ENCODE assay signal across 8 mouse cellular contexts in genomic region chr5:44101231-44102110, GRCm38 (mm10). TPM values are rescaled to one million over a fixed set of nuclear protein-coding genes. Genes with fewer than 3 reads are reported as not detected.
DNase-seq lines count a peak whose midpoint lies in the region; ATAC-seq and TF ChIP-seq lines count a peak whose summit lies in the region.

Gene Prom1 (minus strand): TSS chr5:44102032.

- intact Hi-C loops in left cerebral cortex, adult 2 months (cut with DNase I), result no loop called here
- intact Hi-C loops in left cerebral cortex, postnatal 4 days (cut with DNase I), result no loop called here

- H3K27ac ChIP-seq in left cerebral cortex, adult 2 months, result peak within 1 kb of the TSS; percentile 32; the same call in 1 of the 2 replicates
- peak within 1 kb of the TSS; percentile 80 for H3K27ac ChIP-seq in forebrain, embryonic 14.5 days (ENCODE audit: low read depth, low read length)
- H3K27ac ChIP-seq in hindbrain, embryonic 15.5 days (replicated peaks), result peak within 1 kb of the TSS; percentile 73
- H3K27ac ChIP-seq in midbrain, embryonic 10.5 days (replicated peaks), result peak within 1 kb of the TSS; percentile 99

- no peaks in the 10 kb centered on the region for H3K27me3 ChIP-seq in forebrain, embryonic 14.5 days (replicated peaks; ENCODE audit: control insufficient read depth, insufficient read depth, low read length)
- H3K27me3 ChIP-seq in hindbrain, embryonic 15.5 days, result no peaks in the 10 kb centered on the region
- H3K27me3 ChIP-seq in midbrain, embryonic 10.5 days (ENCODE audit: low read depth, poor library complexity, severe bottlenecking), result 0 out of 2 replicates have a peak, but pooled peaks cover 9% of the 10 kb centered on the region

- H3K4me3 ChIP-seq in left cerebral cortex, adult 2 months, result peak within 1 kb of the TSS; percentile 61
- peak within 1 kb of the TSS; percentile 78 for H3K4me3 ChIP-seq in forebrain, embryonic 14.5 days (ENCODE audit: low read depth, low read length)
- H3K4me3 ChIP-seq in hindbrain, embryonic 15.5 days, result peak within 1 kb of the TSS; percentile 62
- H3K4me3 ChIP-seq in midbrain, embryonic 10.5 days, result peak within 1 kb of the TSS; percentile 89

- peak in 1 of 2 experiments; percentile 9 for DNase-seq in left cerebral cortex, adult 2 months (ENCODE audit: extremely low spot score in 1 of 2, low spot score in 2 of 2)
- no peak for DNase-seq in left cerebral cortex, adult 9 months (ENCODE audit: low spot score in 2 of 2)
- peak; percentile 68 for DNase-seq in cerebellum, adult 11-12 months
- DNase-seq in forebrain, embryonic 14.5 days (ENCODE audit: low spot score), result peak; percentile 75
- peak; percentile 23 for DNase-seq in left cerebral cortex, postnatal 4 days
- DNase-seq in midbrain, embryonic 10.5 days (ENCODE audit: low spot score), result peak; percentile 80
- peak; percentile 24 for DNase-seq in urinary bladder, postnatal 14 days (ENCODE audit: low spot score)

- peaks cover 13% of the 10 kb centered on the region for H3K4me1 ChIP-seq in forebrain, embryonic 14.5 days (ENCODE audit: control insufficient read depth, insufficient read depth, low read length)
- H3K4me1 ChIP-seq in hindbrain, embryonic 15.5 days (replicated peaks), result peaks cover 14% of the 10 kb centered on the region
- peaks cover 69% of the 10 kb centered on the region for H3K4me1 ChIP-seq in midbrain, embryonic 10.5 days

- H3K9me3 ChIP-seq in forebrain, embryonic 14.5 days (replicated peaks; ENCODE audit: control insufficient read depth, low read length), result no peaks in the 10 kb centered on the region
- no peaks in the 10 kb centered on the region for H3K9me3 ChIP-seq in hindbrain, embryonic 15.5 days
- 0 out of 2 replicates have a peak, but pooled peaks cover 5% of the 10 kb centered on the region for H3K9me3 ChIP-seq in midbrain, embryonic 10.5 days (replicated peaks)

- 1% methylated on average over 44 of the region's 44 CpGs for WGBS in forebrain, embryonic 14.5 days
- 0% methylated on average over 44 of the region's 44 CpGs for whole genome bisulfite sequencing in hindbrain, embryonic 15.5 days
- under 1% methylated on average over 44 of the region's 44 CpGs for whole genome bisulfite sequencing in midbrain, embryonic 10.5 days

- peak within 1 kb of the TSS; percentile 93 for H3K9ac ChIP-seq in forebrain, embryonic 14.5 days (ENCODE audit: low read length)
- peak within 1 kb of the TSS; percentile 59 for H3K9ac ChIP-seq in hindbrain, embryonic 15.5 days

- H3K36me3 ChIP-seq in forebrain, embryonic 14.5 days (ENCODE audit: control insufficient read depth, insufficient read depth, low read length), result no peaks in the 10 kb centered on the region
- H3K36me3 ChIP-seq in hindbrain, embryonic 15.5 days, result no peaks in the 10 kb centered on the region
- peaks cover 21% of the 10 kb centered on the region for H3K36me3 ChIP-seq in midbrain, embryonic 10.5 days

- peak; percentile 79 for ATAC-seq in forebrain, embryonic 14.5 days
- peak; percentile 78 for ATAC-seq in hindbrain, embryonic 15.5 days (ENCODE audit: low FRiP score, low read depth)

- no peak for TF ChIP-seq CTCF in left cerebral cortex, adult 2 months (IDR thresholded peaks at IDR 0.05)

- H3K4me2 ChIP-seq in forebrain, embryonic 14.5 days (ENCODE audit: low read length), result peak within 1 kb of the TSS; percentile 88
- peak within 1 kb of the TSS; percentile 91 for H3K4me2 ChIP-seq in hindbrain, embryonic 15.5 days

RNA-seq across cellular contexts. Expression of gene Prom1, which starts in this region (rescaled TPM):
- total RNA-seq in left cerebral cortex, adult 2 months (2021), result 10 to 100 TPM; 12.3 to 17.7 TPM
- 47.3 and 52.4 TPM in 2 replicates for polyA plus RNA-seq in forebrain, embryonic 14.5 days (2014; fragmentation: Nextera tagmentation; extraction: Ambion mirVana)
- polyA plus RNA-seq in hindbrain, embryonic 15.5 days (2015; fragmentation: Nextera tagmentation; extraction: Ambion mirVana), result 36.8 and 37.5 TPM in 2 replicates
- 10 to 100 TPM in 1 of 2 experiments, 1 to 10 TPM in 1; 9.0 to 10.6 TPM for total RNA-seq in left cerebral cortex, postnatal 4 days (2021)
- polyA plus RNA-seq in midbrain, embryonic 10.5 days (2016; fragmentation: Nextera tagmentation; extraction: Ambion mirVana), result 173 and 180 TPM in 2 replicates

Comparison
In these comparisons a context has a peak if more than half of its experiments do, and no peak if none do; other contexts are left out.
1. DNase-seq: peak in cerebellum, adult 11-12 months (single experiment), forebrain, embryonic 14.5 days (single experiment), left cerebral cortex, postnatal 4 days (single experiment), midbrain, embryonic 10.5 days (single experiment) and urinary bladder, postnatal 14 days (single experiment); none in left cerebral cortex, adult 9 months (0 of 2).
2. H3K27ac ChIP-seq: peak in every context shown above with its lines; median percentile 99 in midbrain, embryonic 10.5 days; 80 in forebrain, embryonic 14.5 days; 73 in hindbrain, embryonic 15.5 days; 32 in left cerebral cortex, adult 2 months.
3. Peak in every context shown above with its lines, with median percentiles within 50 percentile points of each other: H3K4me3 ChIP-seq.